Mouse (Mus musculus): Measurements from ENCODE around the gene A830031A19Rik.

The A830031A19Rik gene

GRCm38 (mm10) chr11:24016049-24016448 is 58.8 kb downstream of the A830031A19Rik start:
- DNase-seq (ENCODE audit: inconsistent age in 2 of 2, low spot score in 1 of 2) = no peak

DNA sequence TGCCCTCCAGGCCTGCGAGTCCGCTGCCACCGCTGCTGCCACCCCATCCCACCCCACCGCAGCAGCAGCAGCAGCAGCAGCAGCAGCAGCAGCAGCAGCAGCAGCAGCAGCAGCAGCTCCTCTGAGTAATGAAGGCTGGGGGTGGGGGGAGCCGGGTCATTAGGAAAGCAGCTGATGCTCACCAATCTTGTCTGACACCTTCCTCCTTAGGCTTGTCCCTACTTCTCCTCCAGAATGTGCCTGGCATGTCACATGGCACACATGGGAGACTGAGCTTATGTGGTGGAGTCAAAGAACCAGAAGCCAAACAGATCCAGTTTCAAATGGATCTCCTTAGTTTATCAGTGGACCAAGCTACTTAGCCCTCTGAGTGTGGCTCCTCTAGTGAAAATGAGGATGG is 60.2 kb downstream of the A830031A19Rik start:
- DNase-seq (ENCODE audit: inconsistent age in 2 of 2, low spot score in 1 of 2) = no peak

DNA sequence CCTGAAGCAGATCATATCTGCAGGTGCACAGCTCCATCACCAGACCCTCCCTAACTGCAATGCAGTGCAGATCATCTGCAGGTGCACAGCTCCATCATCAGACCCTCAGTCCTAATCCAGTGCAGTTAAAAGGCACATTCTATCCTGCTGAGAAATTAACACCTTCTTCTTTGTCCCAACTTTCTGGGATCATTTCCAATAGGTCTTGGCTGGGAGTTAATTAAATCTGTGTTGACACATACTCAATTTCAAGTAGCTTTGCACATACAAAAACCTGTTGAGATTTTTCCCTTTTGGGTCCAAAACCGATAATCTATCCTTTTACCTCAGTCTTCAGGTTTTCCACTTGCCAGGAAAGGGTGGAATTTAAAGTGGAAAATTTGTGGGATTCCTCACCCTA is 62.6 kb downstream of the A830031A19Rik start:
- no peak for DNase-seq (ENCODE audit: inconsistent age in 2 of 2, low spot score in 1 of 2)

GRCm38 (mm10) chr11:24008976-24009375 is 65.9 kb downstream of the A830031A19Rik start:
- no peak for DNase-seq (ENCODE audit: inconsistent age in 2 of 2, low spot score in 1 of 2)

DNA sequence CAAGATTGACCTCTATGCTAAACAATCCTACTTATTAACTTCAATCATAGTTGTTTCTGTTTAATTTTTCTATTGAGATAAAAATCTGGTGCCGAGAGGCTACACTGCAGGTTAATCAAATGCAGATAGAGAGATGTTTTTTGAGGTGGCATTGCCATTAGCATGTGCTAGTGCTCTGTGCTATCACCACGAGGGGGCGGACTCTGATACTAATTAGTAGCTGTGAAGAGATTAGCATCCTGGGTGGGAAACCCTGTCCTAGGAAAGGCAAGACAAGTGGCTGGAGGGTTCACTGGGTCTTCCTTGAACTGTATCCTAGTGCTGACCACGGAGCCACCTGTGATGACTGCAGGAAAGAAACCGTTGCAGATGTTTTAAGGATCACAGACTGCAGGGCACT is 66.6 kb downstream of the A830031A19Rik start:
- DNase-seq (ENCODE audit: inconsistent age in 2 of 2, low spot score in 1 of 2) = no peak

GRCm38 (mm10) chr11:24005445-24006156 is 69.3 kb downstream of the A830031A19Rik start:
- no peak for DNase-seq (ENCODE audit: inconsistent age in 2 of 2, low spot score in 1 of 2)

DNA sequence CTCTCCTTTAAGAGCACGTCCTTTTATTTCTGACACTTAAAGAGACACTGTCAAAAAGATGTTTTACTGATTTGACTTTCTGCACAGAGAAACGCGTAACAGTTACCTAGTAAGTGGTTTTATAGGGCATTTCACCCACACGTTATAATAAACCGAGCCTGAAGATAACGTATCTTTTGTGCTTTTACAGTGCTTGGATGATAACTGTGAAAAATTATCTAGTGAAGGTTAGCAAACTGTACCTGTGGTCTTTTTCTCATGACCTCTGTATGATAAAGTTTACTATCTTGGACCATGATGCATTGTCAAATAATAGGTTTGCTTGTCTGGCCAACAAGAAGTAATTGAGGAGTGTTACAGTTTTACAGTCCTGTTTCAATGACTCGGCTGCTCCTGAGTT is 74.2 kb downstream of the A830031A19Rik start:
- no peak for DNase-seq (ENCODE audit: inconsistent age in 2 of 2, low spot score in 1 of 2)
